Mouse (Mus musculus) MEL (cell line): ENCODE measurements around the gene Ano2.

Source experiments
- CHD1 ChIP-seq: IDR thresholded peaks from 2 replicates; pipeline ENCODE4 v1.6.1; 2012; ENCODE audit warnings: low read depth, mild to moderate bottlenecking, inconsistent platforms, low read length, improper control_type of control experiment
- CTCF ChIP-seq, 3 experiments: IDR thresholded peaks in 2 of 3; conservative IDR thresholded peaks in 1 of 3; 2 replicates each; pipeline ENCODE4 v1.5.1; 2011 to 2012; ENCODE audit warnings: low read length in 3 of 3, low read depth in 2 of 3, mild to moderate bottlenecking in 2 of 3, improper control_type of control experiment in 1 of 3, inconsistent platforms in 1 of 3, mixed read lengths in 1 of 3, moderate library complexity in 1 of 3; ENCODE audit not compliant: control insufficient read depth in 1 of 3, insufficient read depth in 1 of 3, poor library complexity in 1 of 3, severe bottlenecking in 1 of 3
- E2F4 ChIP-seq: IDR thresholded peaks from 2 replicates; pipeline ENCODE4 v1.6.1; 2011; ENCODE audit warnings: low read depth, low read length, improper control_type of control experiment, borderline replicate concordance
- EP300 ChIP-seq, 2 experiments: IDR thresholded peaks; 2 replicates each; pipeline ENCODE4 v1.6.1; 2011; ENCODE audit warnings: improper control_type of control experiment in 2 of 2, low read length in 2 of 2, low read depth in 1 of 2, mild to moderate bottlenecking in 1 of 2
- GATA1 ChIP-seq: IDR thresholded peaks from 2 replicates; pipeline ENCODE4 v1.6.1; 2011; ENCODE audit warnings: low read depth, low read length, improper control_type of control experiment
- MAFK ChIP-seq: IDR thresholded peaks from 2 replicates; pipeline ENCODE4 v1.6.1; 2011; ENCODE audit warnings: low read depth, mild to moderate bottlenecking, low read length, improper control_type of control experiment, borderline replicate concordance
- MAX ChIP-seq: IDR thresholded peaks from 2 replicates; pipeline ENCODE4 v1.6.1; 2011; ENCODE audit warnings: low read length, improper control_type of control experiment
- MYC ChIP-seq: IDR thresholded peaks from 2 replicates; pipeline ENCODE4 v1.6.1; 2011; ENCODE audit warnings: low read depth, mild to moderate bottlenecking, low read length, improper control_type of control experiment, moderate library complexity
- NRF1 ChIP-seq: IDR thresholded peaks from 2 replicates; pipeline ENCODE4 v1.6.1; 2014; ENCODE audit warnings: low read depth, mild to moderate bottlenecking, inconsistent platforms, low read length, improper control_type of control experiment, moderate library complexity; ENCODE audit not compliant: poor library complexity, insufficient read depth, severe bottlenecking
- POLR2A ChIP-seq, 2 experiments: IDR thresholded peaks; 2 replicates each; pipeline ENCODE4 v1.6.1; 2011 to 2012; ENCODE audit warnings: low read length in 2 of 2, mild to moderate bottlenecking in 2 of 2, control low read depth in 1 of 2, improper control_type of control experiment in 1 of 2, low read depth in 1 of 2, moderate library complexity in 1 of 2; ENCODE audit not compliant: control insufficient read depth in 1 of 2, insufficient read depth in 1 of 2, poor library complexity in 1 of 2
- ZKSCAN1 ChIP-seq: IDR thresholded peaks from 2 replicates; pipeline ENCODE4 v1.6.1; 2012; ENCODE audit warnings: low read depth, mild to moderate bottlenecking, inconsistent platforms, low read length, improper control_type of control experiment, moderate library complexity

GRCm38 (mm10) chr6:125656921-125657320 lies 33.3 kb upstream of the Ano2 start:
- no peak for TF ChIP-seq CTCF (IDR thresholded peaks at IDR 0.05 in 2 of 3, conservative IDR thresholded peaks at IDR 0.05 in 1 of 3; ENCODE audit: control insufficient read depth in 1 of 3, insufficient read depth in 1 of 3, low read depth in 2 of 3, low read length in 3 of 3, poor library complexity in 1 of 3, severe bottlenecking in 1 of 3)
- TF ChIP-seq MYC = no peak
- no peak for TF ChIP-seq GATA1
- no peak for TF ChIP-seq ZKSCAN1
- no peak for TF ChIP-seq CHD1
- no peak for TF ChIP-seq EP300 (IDR thresholded peaks at IDR 0.05; ENCODE audit: low read depth in 1 of 2, low read length in 2 of 2)
- no peak for TF ChIP-seq MAFK
- TF ChIP-seq E2F4 = no peak
- TF ChIP-seq POLR2A (IDR thresholded peaks at IDR 0.05; ENCODE audit: control insufficient read depth in 1 of 2, insufficient read depth in 1 of 2, low read depth in 1 of 2, low read length in 2 of 2, poor library complexity in 1 of 2) = no peak
- TF ChIP-seq MAX = no peak
- no peak for TF ChIP-seq NRF1
